Mouse (Mus musculus) brain, embryonic 14.5 days (tissue): ENCODE results near the gene 4930548H24Rik. TPM values are rescaled to one million over a fixed set of nuclear protein-coding genes. Genes with fewer than 3 reads are reported as not detected.

Experiments
- DNase-seq: peaks from one replicate; pipeline ENCODE4 v3.0.0-alpha.2; 2011; ENCODE audit warnings: low read depth
- CTCF ChIP-seq: fragments of 200-500 bp; IDR thresholded peaks from 2 replicates; pipeline ENCODE4 v1.5.1; 2012; ENCODE audit warnings: inconsistent platforms, mild to moderate bottlenecking, moderate library complexity, borderline replicate concordance; ENCODE audit not compliant: insufficient read depth, insufficient read length; ENCODE audit errors: extremely low read depth
- POLR2A ChIP-seq: fragments of 200-500 bp; IDR thresholded peaks from 2 replicates; pipeline ENCODE4 v1.6.1; 2012; ENCODE audit warnings: mild to moderate bottlenecking, inconsistent platforms, borderline replicate concordance; ENCODE audit not compliant: poor library complexity, insufficient read depth, insufficient read length, severe bottlenecking; ENCODE audit errors: extremely low read depth
- polyA plus RNA-seq: library from polyadenylated mRNA; depleted of rRNA; stranded (reverse); fragments of >200 nt; gene quantifications from 2 replicates; pipeline ENCODE4 v1.2.3, GENCODE M21; 2012; rRNA removed

The 4930548H24Rik gene
- polyA plus RNA-seq = 0.03 and 0.10 TPM in 2 replicates

DNA sequence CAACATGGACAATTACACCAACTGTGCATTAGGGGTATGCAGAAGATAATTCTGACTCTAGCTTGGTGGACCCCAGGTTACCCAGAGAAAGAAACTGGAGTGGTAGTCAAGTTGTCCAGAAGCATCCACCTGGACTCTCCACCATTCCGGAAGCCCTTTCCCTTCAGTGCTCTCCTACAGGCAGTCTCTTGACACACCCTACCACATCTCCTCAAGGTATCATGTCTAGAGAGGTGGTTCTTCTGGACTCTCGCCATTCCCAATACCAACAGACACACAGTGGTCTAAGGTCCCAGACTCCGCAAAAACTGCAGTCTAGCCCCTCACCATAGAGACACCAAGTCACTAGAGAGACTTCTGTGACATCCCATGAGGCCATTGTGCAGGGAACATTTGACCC lies at the start of gene 4930548H24Rik:
TSS of gene 4930548H24Rik (plus strand) at position 301 of the 400 bp plus-strand sequence.
- TF ChIP-seq POLR2A = no peak
- no peak for TF ChIP-seq CTCF
- DNase-seq = no peak

- DNase-seq = no peak
- TF ChIP-seq CTCF = no peak
- TF ChIP-seq POLR2A = no peak
These were observed 34.2 kb upstream of the 4930548H24Rik start for GRCm38 (mm10) chr5:31451336-31451735.

GRCm38 (mm10) chr5:31451878-31452561 lies 33.5 kb upstream of the 4930548H24Rik start, which contains the start of gene Zfp512:
Gene Zfp512 (plus strand): TSS chr5:31452431.
- DNase-seq = peak; percentile 99
- TF ChIP-seq CTCF (no peak), POLR2A (peak; percentile 42; the same call in 1 of the 2 replicates)

DNA sequence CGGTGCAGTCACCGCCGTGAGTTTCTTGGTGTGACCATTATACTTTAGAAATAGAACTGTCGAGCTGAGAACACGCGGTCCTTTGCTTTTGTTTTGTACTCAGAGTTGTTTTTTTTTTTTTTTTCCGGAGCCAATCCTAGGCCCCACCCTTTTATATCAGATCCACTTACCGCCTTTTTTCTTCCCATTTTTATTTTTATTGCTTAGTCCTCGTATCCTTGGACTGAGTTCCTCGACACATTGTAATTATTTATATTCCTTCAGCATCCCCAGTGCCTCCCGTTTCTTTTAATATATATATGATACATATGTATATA lies 33.0 kb upstream of the 4930548H24Rik start:
- DNase-seq = no peak
- TF ChIP-seq CTCF (no peak), POLR2A (no peak)

DNA sequence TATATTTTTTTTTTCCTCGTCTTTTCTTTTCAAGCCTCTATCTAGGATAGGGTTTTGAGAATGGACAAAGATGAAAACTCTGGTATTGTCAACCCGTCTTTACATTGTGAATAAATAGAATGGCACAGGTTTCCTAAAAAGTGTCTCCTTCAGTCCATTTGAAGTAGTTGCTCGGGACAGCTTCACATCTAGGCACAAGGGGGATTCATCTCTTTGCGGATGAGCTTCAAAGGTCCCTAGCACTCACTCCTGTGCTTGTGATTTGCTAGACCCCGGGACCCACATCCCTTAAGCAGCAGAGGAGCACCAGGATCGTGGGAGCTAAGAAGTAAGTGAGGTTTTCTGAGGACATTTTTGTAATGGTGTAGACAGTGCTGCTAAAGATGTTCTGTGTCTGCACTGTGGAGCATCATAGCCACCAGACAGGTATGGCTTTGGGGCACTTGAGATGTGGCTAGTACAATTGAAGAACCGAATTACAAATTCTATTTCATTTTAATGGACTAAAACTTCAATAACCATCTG lies 32.6 kb upstream of the 4930548H24Rik start:
- TF ChIP-seq POLR2A (no peak), CTCF (no peak)
- DNase-seq = peak; percentile 14

- TF ChIP-seq CTCF (no peak), POLR2A (no peak)
- no peak for DNase-seq
These were observed 17.7 kb upstream of the 4930548H24Rik start for GRCm38 (mm10) chr5:31467798-31468197.

DNA sequence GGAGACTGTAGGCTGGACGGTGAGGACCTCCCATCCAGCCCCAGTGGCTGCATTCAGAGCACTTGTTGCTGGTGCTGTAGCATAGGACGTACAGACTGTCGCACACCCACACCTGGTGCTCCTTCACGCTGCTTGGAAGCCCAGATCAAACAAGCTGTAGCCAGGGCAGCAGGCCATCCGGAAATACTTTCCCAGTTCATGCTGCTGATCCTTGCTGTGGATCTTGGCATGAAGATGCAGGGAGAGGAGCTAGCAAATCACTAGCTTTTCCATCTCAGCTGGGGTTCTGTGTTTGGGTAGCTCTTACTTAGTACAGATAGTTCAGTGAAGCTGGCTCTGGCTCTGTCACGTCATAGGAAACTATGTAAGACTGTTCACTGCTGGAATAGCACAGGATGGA lies 15.8 kb upstream of the 4930548H24Rik start:
- no peak for TF ChIP-seq POLR2A
- TF ChIP-seq CTCF = no peak
- DNase-seq = no peak

GRCm38 (mm10) chr5:31470334-31470733 lies 15.2 kb upstream of the 4930548H24Rik start:
- TF ChIP-seq CTCF (peak; percentile 64; the same call in 1 of the 2 replicates), POLR2A (no peak)
- peak; percentile 42 for DNase-seq

- TF ChIP-seq CTCF (no peak), POLR2A (no peak)
- no peak for DNase-seq
These were observed 5.0 kb upstream of the 4930548H24Rik start for GRCm38 (mm10) chr5:31480536-31480935.

GRCm38 (mm10) chr5:31487889-31488288 lies 2.3 kb downstream of the 4930548H24Rik start:
- TF ChIP-seq CTCF = no peak
- TF ChIP-seq POLR2A = no peak
- no peak for DNase-seq

DNA sequence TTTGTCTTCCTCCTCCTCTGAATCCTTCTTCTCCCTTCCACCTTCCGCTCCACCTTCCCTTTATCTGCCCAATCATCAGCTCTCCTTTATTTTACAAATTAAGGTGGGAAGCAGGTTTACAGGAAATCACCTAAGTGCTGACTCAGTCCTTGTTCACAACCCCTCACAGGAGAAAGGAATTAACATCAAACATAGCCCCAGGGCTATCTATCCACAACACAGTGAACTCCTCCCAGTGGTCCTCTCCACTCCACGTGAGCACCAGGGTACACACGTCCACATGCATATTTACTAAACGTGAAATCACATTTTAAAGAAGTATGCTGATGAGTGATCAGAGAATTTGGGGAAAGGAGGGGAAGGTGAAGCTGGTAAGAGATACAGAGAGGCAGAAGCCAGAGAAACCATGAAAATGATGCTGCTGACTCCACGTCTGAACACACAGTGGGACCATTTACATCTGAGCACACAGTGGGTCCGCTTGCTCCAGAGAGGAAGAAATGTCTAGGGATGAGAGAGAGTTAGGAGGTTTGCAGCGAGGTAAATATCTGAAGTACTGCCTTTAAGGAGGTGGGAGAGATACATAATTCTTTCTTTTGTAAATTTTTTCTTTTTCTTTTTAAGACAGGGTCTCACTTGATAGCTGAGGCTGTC lies 3.7 kb downstream of the 4930548H24Rik start:
- DNase-seq = no peak
- TF ChIP-seq POLR2A = no peak

- DNase-seq = no peak
- no peak for TF ChIP-seq POLR2A
- TF ChIP-seq CTCF = no peak
These were observed 6.5 kb downstream of the 4930548H24Rik start for GRCm38 (mm10) chr5:31492031-31492430.
